Mouse (Mus musculus) hindbrain, embryonic 12.5 days (tissue): ENCODE measurements around the gene Bmp6. TPM values are rescaled to one million over a fixed set of nuclear protein-coding genes. Genes with fewer than 3 reads are reported as not detected.

Source experiments
- ATAC-seq: fragments of 200-750 bp; cut with Nextera tagmentation; 2 replicates; pipeline ENCODE4 v1.8.0; 2017; ENCODE audit warnings: moderate TSS enrichment; ENCODE audit not compliant: low FRiP score
- H3K27ac ChIP-seq: fragments of 300-500 bp; sonication (generic); 2 replicates; pipeline ENCODE4 v1.5.1; 2016; ENCODE audit warnings: mild to moderate bottlenecking
- H3K27me3 ChIP-seq: fragments of 300-500 bp; sonication (generic); 2 replicates; pipeline ENCODE4 v1.6.1; 2016; ENCODE audit warnings: mild to moderate bottlenecking
- H3K36me3 ChIP-seq: fragments of 300-500 bp; sonication (generic); 2 replicates; pipeline ENCODE4 v1.6.1; 2016; ENCODE audit warnings: mild to moderate bottlenecking
- H3K4me1 ChIP-seq: fragments of 300-500 bp; sonication (generic); 2 replicates; pipeline ENCODE4 v1.6.1; 2016
- H3K4me2 ChIP-seq: fragments of 300-500 bp; sonication (generic); replicated peaks from 2 replicates; pipeline ENCODE4 v1.6.1; 2016; ENCODE audit warnings: mild to moderate bottlenecking
- H3K4me3 ChIP-seq: fragments of 300-500 bp; sonication (generic); 2 replicates; pipeline ENCODE4 v1.5.1; 2016; ENCODE audit warnings: mild to moderate bottlenecking
- H3K9ac ChIP-seq: fragments of 300-500 bp; sonication (generic); 2 replicates; pipeline ENCODE4 v1.6.1; 2016; ENCODE audit warnings: mild to moderate bottlenecking, moderate library complexity
- H3K9me3 ChIP-seq: fragments of 300-500 bp; sonication (generic); replicated peaks from 2 replicates; pipeline ENCODE4 v1.6.1; 2016; ENCODE audit warnings: mild to moderate bottlenecking
- WGBS: fragments of 180-500 bp; shearing (Covaris S2); methylation state at CpG from one replicate; pipeline ENCODE4 v1.1.7; 2016; 5-methylcytosine and 5-hydroxymethylcytosine counted together
- polyA plus RNA-seq: library from polyadenylated mRNA; unstranded; fragments of >200 nt; fragmentation: Nextera tagmentation; extraction: Ambion mirVana; gene quantifications from 2 replicates; pipeline ENCODE4 v1.2.1, GENCODE M21; 2016

Bmp6 gene
- polyA plus RNA-seq, 1 experiment from 2014 or later, result 4.6 TPM

DNA sequence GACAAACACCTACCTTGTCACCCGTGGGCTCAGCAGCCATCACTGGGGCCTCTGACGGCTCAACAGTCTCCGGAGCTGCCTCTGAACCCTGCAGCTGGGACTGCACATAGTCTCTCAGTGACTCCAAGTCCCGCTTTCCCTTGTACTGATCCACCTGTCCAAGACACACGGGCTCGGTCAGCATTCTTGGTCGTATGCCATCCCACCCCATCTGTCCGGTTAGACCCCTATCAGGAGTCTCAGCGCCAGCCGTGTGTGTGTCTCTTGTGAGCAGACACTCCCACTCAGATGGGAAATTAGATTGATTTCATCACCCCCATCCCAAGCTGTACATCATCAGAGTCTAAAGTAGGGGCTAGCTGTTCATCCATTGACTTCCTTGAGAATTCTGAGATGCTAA, 162.0 kb downstream of the Bmp6 start:
- Histone ChIP-seq H3K27me3 (no peaks in the 10 kb centered on the region), H3K27ac (no peak overlapping the region), H3K9ac (no peak overlapping the region), H3K9me3 (no peaks in the 10 kb centered on the region), H3K4me2 (no peak overlapping the region), H3K4me3 (no peak overlapping the region), H3K36me3 (peaks cover 65% of the 10 kb centered on the region), H3K4me1 (peaks cover 6% of the 10 kb centered on the region; the same call in 1 of the 2 replicates)
- 95% methylated on average over 10 of the region's 10 CpGs for WGBS
- ATAC-seq, result no peak

- Histone ChIP-seq H3K4me2 (no peak overlapping the region), H3K27ac (no peak overlapping the region), H3K9ac (no peak overlapping the region), H3K4me1 (peaks cover 6% of the 10 kb centered on the region; the same call in 1 of the 2 replicates), H3K9me3 (no peaks in the 10 kb centered on the region), H3K27me3 (no peaks in the 10 kb centered on the region), H3K36me3 (peaks cover 52% of the 10 kb centered on the region), H3K4me3 (no peak overlapping the region)
- 94% methylated on average over 8 of the region's 8 CpGs for WGBS
- ATAC-seq, result no peak
Observed at GRCm38 (mm10) chr13:38509681-38510341, 164.9 kb downstream of the Bmp6 start.

- no peaks in the 10 kb centered on the region for H3K9me3 ChIP-seq
- no peaks in the 10 kb centered on the region for H3K27me3 ChIP-seq
- no peak overlapping the region for H3K4me2 ChIP-seq
- no peak overlapping the region for H3K9ac ChIP-seq
- no peak overlapping the region for H3K4me3 ChIP-seq
- peaks cover 45% of the 10 kb centered on the region for H3K36me3 ChIP-seq
- ATAC-seq, result no peak
- H3K27ac ChIP-seq, result no peak overlapping the region
- WGBS, result 88% methylated on average over 10 of the region's 10 CpGs
- H3K4me1 ChIP-seq, result peaks cover 6% of the 10 kb centered on the region; the same call in 1 of the 2 replicates
Observed at GRCm38 (mm10) chr13:38511979-38512378, 167.1 kb downstream of the Bmp6 start.

DNA sequence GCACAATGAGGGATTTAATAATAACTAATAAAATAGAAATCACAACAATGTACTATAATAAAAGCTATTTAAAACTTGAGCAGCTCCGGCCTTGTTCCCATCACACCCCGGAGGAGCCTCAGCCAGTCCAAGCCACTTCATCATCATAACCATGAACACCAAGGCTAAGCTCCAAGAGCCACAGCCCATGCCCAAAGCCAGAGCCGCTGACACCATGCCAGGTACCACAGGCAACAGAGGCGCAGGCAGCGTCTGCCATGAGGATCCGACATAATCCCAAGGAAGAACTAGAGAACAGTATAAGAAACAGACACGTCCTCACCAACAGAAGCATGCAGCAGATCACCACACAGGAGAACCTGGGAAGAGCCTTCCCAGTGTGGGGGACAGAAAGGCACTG, 169.0 kb downstream of the Bmp6 start:
- WGBS, result 93% methylated on average over 7 of the region's 7 CpGs
- no peak for ATAC-seq
- Histone ChIP-seq H3K4me3 (no peak overlapping the region), H3K27me3 (no peaks in the 10 kb centered on the region), H3K9ac (no peak overlapping the region), H3K36me3 (peaks cover 58% of the 10 kb centered on the region), H3K4me2 (no peak overlapping the region), H3K27ac (no peak overlapping the region), H3K9me3 (no peaks in the 10 kb centered on the region), H3K4me1 (peaks cover 6% of the 10 kb centered on the region; the same call in 1 of the 2 replicates)

DNA sequence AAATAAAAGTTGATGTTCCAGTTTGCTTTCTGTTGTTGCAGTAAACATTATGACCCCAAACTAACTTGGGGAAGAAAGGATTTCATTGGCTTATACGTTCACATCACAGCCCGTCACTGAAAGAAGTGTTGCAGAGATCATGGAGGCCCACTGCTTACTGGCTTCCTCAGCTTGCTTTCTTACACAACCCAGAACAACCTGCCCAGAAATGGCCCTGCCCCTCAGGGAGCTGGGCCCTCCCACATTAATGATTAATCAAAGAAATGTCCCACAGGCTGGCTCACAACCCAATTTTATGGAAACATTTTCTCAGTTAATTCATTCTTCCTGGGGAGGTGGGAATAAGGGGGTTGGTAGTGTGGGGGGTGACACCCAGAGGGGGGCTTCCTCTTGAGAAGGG, 170.5 kb downstream of the Bmp6 start:
- Histone ChIP-seq H3K36me3 (peaks cover 50% of the 10 kb centered on the region), H3K9me3 (no peaks in the 10 kb centered on the region), H3K9ac (no peak overlapping the region), H3K27ac (no peak overlapping the region), H3K27me3 (no peaks in the 10 kb centered on the region), H3K4me2 (no peak overlapping the region), H3K4me1 (no peaks in the 10 kb centered on the region), H3K4me3 (no peak overlapping the region)
- no peak for ATAC-seq
- WGBS, result 89% methylated on average over 2 of the region's 2 CpGs

- Histone ChIP-seq H3K4me1 (no peaks in the 10 kb centered on the region), H3K9me3 (no peaks in the 10 kb centered on the region), H3K4me2 (no peak overlapping the region), H3K4me3 (no peak overlapping the region), H3K36me3 (peaks cover 47% of the 10 kb centered on the region), H3K9ac (no peak overlapping the region), H3K27ac (no peak overlapping the region), H3K27me3 (no peaks in the 10 kb centered on the region)
- WGBS, result 84% methylated on average over 3 of the region's 3 CpGs
- ATAC-seq, result no peak
Observed at GRCm38 (mm10) chr13:38515845-38516244, 170.9 kb downstream of the Bmp6 start.

GRCm38 (mm10) chr13:38516582-38516981, 171.7 kb downstream of the Bmp6 start:
- Histone ChIP-seq H3K27me3 (no peaks in the 10 kb centered on the region), H3K4me3 (no peak overlapping the region), H3K9ac (no peak overlapping the region), H3K27ac (no peak overlapping the region), H3K36me3 (peaks cover 50% of the 10 kb centered on the region), H3K4me1 (no peaks in the 10 kb centered on the region), H3K9me3 (no peaks in the 10 kb centered on the region), H3K4me2 (no peak overlapping the region)
- no peak for ATAC-seq
- 96% methylated on average over 11 of the region's 11 CpGs for WGBS

- Histone ChIP-seq H3K36me3 (peaks cover 49% of the 10 kb centered on the region), H3K9ac (no peak overlapping the region), H3K4me1 (no peaks in the 10 kb centered on the region), H3K4me3 (no peak overlapping the region), H3K27ac (no peak overlapping the region), H3K9me3 (no peaks in the 10 kb centered on the region), H3K4me2 (no peak overlapping the region), H3K27me3 (no peaks in the 10 kb centered on the region)
- 91% methylated on average over 11 of the region's 11 CpGs for WGBS
- no peak for ATAC-seq
Observed at GRCm38 (mm10) chr13:38520299-38520698, 175.4 kb downstream of the Bmp6 start.

GRCm38 (mm10) chr13:38522056-38522654, 177.2 kb downstream of the Bmp6 start:
- no peak overlapping the region for H3K9ac ChIP-seq
- H3K27me3 ChIP-seq, result no peaks in the 10 kb centered on the region
- no peak for ATAC-seq
- no peaks in the 10 kb centered on the region for H3K9me3 ChIP-seq
- 86% methylated on average over 4 of the region's 4 CpGs for WGBS
- H3K27ac ChIP-seq, result no peak overlapping the region
- H3K4me3 ChIP-seq, result no peak overlapping the region
- H3K4me2 ChIP-seq, result no peak overlapping the region
- peaks cover 40% of the 10 kb centered on the region for H3K36me3 ChIP-seq
- peaks cover 11% of the 10 kb centered on the region for H3K4me1 ChIP-seq

DNA sequence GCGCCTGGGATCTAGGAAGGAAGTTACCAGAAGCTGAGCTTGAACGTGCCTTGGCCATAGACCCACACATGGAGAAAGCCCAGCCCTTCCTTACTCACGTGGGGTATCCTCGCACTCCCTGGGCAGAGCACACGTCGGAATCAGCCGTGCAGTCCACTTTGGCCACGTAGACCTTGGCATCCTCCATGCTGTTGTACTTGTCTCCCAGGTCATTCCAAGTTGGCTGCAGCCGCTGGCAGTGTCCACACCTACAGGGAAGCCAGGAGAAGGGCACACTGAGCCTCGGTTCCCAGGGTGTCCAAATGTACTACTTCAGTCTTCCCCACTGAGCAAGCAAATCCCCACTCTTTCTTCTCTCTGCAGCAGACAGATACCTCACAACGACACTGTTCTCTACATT, 178.3 kb downstream of the Bmp6 start:
- Histone ChIP-seq H3K4me2 (no peak overlapping the region), H3K4me3 (no peak overlapping the region), H3K36me3 (peaks cover 30% of the 10 kb centered on the region), H3K9me3 (no peaks in the 10 kb centered on the region), H3K9ac (no peak overlapping the region), H3K27me3 (no peaks in the 10 kb centered on the region), H3K4me1 (peaks cover 13% of the 10 kb centered on the region), H3K27ac (no peak overlapping the region)
- 90% methylated on average over 11 of the region's 11 CpGs for WGBS
- ATAC-seq, result no peak

DNA sequence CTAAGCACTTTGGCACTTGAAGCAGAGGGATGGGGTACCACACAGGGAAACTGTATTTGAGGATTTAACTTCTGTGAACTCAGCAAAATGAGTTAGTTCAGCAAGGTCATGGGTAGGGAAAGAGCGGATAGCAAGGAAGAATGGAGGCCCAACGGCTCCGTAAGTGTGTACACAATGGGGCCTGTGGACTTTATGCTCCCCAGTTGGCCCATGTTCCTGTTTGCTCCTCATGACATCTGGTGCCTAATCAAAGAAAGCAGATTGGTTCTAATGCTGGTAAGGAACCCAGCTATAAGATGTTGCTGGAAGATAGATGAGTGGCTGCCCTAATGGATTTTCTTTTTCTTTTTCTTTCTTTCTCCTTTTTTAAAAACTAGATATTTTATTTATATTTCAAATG, 180.4 kb downstream of the Bmp6 start:
- Histone ChIP-seq H3K27ac (no peak overlapping the region), H3K4me2 (no peak overlapping the region), H3K4me3 (no peak overlapping the region), H3K27me3 (no peaks in the 10 kb centered on the region; the same call in 1 of the 2 replicates), H3K9ac (no peak overlapping the region), H3K4me1 (peaks cover 19% of the 10 kb centered on the region), H3K36me3 (peaks cover 22% of the 10 kb centered on the region), H3K9me3 (no peaks in the 10 kb centered on the region)
- 84% methylated on average over 3 of the region's 3 CpGs for WGBS
- ATAC-seq, result no peak

- H3K4me2 ChIP-seq, result peak overlapping the region; percentile 86
- H3K4me3 ChIP-seq, result no peak overlapping the region
- H3K27me3 ChIP-seq, result no peaks in the 10 kb centered on the region; the same call in 1 of the 2 replicates
- H3K36me3 ChIP-seq, result peaks cover 22% of the 10 kb centered on the region
- peaks cover 19% of the 10 kb centered on the region for H3K4me1 ChIP-seq
- WGBS, result 76% methylated on average over 2 of the region's 2 CpGs
- H3K27ac ChIP-seq, result no peak overlapping the region
- H3K9me3 ChIP-seq, result no peaks in the 10 kb centered on the region
- ATAC-seq, result no peak
- no peak overlapping the region; the same call in 1 of the 2 replicates for H3K9ac ChIP-seq
Observed at GRCm38 (mm10) chr13:38526116-38526515, 181.2 kb downstream of the Bmp6 start.
